Mouse (Mus musculus): ENCODE measurements at regions not wholly inside any gene's neighbourhood (a gene's known extent, or its start where the extent isn't known, plus 50 kb on each side); places are given as distances from the start of the nearest gene placed in this dataset.
"Not testable (repeated sequence)": the region's sequence is repeated elsewhere in the genome, so short reads cannot be mapped to it uniquely, and the experiment has no call there.

- no peak for DNase-seq (ENCODE audit: low read depth)
Observed at GRCm38 (mm10) chr9:41914611-41915010, 209.5 kb downstream of the Sorl1 start.

DNA sequence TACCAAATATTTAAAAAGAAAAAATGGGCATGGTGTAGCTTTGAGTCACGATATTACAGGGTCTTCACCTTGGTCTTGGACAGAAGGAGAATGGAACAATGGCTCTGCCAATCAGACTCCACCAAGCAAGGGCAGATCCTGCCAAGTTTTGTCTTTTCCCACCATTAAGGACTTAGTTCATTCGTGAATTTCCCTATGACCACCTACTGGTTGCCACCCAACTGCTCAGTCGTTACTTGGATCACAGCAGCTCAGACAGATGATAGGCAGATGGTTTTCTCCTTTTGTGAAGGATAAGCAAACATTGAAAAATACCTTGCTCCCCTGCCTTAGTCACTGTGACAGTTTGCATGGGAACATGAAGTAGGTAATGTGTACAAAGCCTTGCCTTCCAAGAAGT, 210.2 kb downstream of the Sorl1 start:
- DNase-seq (ENCODE audit: low read depth): no peak

DNA sequence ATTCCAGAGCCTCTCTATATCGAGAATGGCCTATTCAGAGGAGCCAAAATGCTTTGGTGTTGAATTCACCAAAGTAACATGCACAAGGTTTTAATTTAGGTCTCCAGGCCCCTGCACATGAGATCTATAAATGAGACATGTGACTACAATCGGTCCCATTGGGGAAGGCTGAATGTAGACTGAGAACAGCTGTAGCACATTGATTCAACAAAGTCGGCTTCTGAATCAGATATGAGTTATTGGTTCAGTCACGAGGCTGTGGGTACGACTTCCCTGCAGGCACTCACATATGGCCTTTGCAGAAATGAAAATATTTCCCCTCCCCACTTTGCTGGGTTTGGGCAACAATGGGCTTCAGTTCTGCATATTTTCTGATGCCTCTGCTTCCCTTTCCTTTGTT, 211.6 kb downstream of the Sorl1 start:
- DNase-seq (ENCODE audit: low read depth): no peak

DNA sequence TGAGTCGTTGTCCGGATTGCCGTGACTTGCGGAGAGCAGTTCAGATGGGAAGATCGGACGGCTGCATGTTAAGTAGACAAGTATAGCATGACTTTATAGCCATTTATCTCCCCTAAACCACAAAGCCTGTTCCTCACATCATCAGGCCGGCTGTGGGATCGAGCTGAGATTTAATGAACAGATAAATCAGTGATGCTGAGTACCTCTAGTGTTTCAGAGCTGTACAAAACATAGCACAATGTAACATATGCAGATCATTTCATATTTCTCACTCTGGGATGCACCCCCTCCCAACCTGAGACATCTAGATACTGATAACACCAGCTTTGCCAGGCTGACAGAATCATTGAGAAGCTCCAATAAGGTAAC, 223.5 kb downstream of the Sorl1 start:
- no peak for DNase-seq (ENCODE audit: low read depth)

GRCm38 (mm10) chr9:41899766-41900605, 224.1 kb downstream of the Sorl1 start:
- no peak for DNase-seq (ENCODE audit: low read depth)

- DNase-seq (ENCODE audit: low read depth): no peak
Observed at GRCm38 (mm10) chr9:41895106-41895505, 229.0 kb downstream of the Sorl1 start.

GRCm38 (mm10) chr9:41892841-41893240, 231.3 kb downstream of the Sorl1 start:
- no peak for DNase-seq (ENCODE audit: low read depth)

GRCm38 (mm10) chr9:41891206-41891605, 232.9 kb downstream of the Sorl1 start:
- DNase-seq (ENCODE audit: low read depth): no peak

GRCm38 (mm10) chr9:41890273-41891141, 233.6 kb downstream of the Sorl1 start:
- DNase-seq (ENCODE audit: low read depth): peak; percentile 83

DNA sequence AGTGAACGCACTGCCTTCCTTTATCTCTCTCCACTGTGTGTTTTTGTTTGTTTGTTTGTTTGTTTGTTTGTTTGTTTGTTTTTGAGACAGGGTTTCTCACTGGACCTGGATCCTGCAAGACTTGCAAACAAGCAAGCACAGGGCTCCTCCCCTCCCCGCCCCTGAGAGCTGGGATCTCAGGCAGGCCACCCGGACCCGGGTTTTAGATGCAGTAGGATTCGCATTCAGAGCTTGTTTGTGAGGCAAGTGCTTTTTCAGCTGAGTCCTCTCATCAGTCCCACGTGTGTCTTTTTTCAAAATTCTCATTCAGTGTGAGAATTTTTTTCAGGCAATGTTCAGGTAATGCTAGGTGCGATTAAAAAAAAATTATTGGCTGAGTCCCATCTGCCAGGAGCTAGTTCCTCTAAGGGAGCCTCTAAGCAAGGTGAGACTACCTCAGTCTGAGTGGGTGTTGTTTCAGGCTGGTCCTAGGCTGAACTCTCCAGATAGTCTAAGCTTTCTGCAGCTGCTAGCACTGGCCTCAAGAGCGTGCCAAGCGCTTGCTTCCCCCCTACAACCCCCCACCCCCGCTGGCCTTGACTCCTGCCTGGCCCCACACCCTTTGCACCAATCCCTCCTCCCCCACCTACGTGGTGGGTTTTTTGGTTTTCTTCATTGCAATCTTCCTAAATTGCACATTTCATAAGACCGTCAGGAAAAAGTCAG, 234.4 kb downstream of the Sorl1 start:
- DNase-seq (ENCODE audit: low read depth): peak; percentile 35

DNA sequence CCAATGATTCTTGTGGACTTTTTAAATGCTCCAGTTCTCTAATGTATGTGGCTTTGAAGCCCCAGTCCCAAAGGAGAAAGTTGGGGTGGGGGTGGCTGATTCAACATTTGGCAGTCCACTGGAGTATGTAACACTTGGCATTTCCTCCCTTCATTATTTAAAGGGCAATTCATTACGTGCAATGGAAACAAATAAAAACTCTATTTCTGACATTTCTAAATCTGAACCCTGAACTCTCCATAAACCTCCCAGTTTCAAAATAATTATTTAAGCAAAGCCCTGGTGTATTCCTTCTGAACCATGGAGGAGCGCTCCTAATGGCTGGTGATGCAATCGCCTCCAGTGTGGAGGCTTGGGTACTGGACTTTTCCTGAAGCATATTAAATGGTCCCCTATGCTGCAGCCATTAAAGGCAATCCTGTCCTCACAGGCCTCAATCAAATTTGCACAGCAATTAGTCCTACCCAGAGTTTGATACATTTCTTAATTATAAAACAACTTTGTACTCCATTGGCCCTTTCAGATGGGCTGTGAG, 235.4 kb downstream of the Sorl1 start:
- DNase-seq (ENCODE audit: low read depth): no peak

DNA sequence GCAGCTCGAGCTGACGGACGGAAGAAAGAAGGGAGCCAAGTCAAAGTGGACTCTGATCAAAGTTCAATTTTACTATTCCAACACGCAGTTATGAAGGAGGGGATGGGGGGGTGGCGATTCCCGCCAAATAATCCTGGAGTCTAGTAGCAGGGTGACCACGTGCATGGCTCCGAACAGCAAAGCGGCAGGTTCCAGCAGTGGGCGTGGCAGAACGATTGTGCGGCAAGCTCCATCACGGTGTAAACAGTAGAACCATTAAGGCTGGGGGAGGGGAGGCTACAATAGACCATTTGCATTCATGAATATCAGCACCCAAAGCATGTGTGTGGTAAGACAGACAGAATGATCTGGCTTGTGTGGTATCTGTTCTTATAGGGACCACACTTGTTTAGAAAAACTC, 237.6 kb downstream of the Sorl1 start:
- not testable (repeated sequence) for DNase-seq (ENCODE audit: low read depth)

GRCm38 (mm10) chr9:41880457-41880856, 243.6 kb downstream of the Sorl1 start:
- DNase-seq (ENCODE audit: low read depth): no peak

- DNase-seq (ENCODE audit: low read depth): no peak
Observed at GRCm38 (mm10) chr9:41879080-41879479, 245.0 kb downstream of the Sorl1 start.

GRCm38 (mm10) chr9:41861136-41861535, 263.0 kb downstream of the Sorl1 start:
- DNase-seq (ENCODE audit: low read depth): no peak

DNA sequence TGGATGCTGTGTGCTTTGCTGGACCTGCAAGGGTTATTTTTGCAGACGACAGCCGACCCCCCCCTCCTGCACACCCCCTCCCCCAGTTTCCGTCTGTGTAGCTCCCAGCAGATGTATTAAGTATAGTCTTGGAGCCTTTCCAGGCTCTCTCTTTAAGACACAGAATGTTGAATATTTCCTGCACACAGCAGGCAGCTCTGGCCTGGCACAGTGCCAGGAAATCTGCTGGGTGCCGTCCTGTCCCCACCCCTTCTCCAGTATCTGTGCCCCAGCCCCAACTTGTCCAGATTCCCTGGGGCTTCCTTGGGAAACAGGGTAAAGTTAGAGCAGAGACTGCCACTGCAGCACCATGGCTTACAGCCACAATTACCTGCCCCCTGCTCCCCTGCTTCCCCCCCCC, 263.4 kb downstream of the Sorl1 start:
- no peak for DNase-seq (ENCODE audit: low read depth)

GRCm38 (mm10) chr9:41859780-41860179, 264.3 kb downstream of the Sorl1 start:
- no peak for DNase-seq (ENCODE audit: low read depth)

DNA sequence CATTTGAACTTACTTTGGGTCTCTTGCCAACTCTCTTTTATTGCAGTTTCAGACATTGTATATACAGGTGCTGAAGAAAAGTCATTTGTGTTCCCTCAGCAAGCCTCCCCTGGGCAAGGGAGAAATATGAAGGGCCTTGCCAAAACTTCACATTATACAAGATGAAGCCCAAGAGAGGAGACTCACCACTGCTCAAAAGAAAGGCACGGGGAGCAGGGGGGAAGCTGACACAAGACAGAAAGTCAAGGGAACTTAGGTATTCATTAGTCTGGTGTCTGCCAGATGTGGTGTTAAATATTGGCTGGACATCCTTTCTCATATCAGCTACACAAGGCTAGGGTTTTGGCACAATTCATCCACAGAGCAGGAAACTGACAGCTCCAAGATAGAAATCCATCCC, 272.0 kb downstream of the Sorl1 start:
- no peak for DNase-seq (ENCODE audit: low read depth)

DNA sequence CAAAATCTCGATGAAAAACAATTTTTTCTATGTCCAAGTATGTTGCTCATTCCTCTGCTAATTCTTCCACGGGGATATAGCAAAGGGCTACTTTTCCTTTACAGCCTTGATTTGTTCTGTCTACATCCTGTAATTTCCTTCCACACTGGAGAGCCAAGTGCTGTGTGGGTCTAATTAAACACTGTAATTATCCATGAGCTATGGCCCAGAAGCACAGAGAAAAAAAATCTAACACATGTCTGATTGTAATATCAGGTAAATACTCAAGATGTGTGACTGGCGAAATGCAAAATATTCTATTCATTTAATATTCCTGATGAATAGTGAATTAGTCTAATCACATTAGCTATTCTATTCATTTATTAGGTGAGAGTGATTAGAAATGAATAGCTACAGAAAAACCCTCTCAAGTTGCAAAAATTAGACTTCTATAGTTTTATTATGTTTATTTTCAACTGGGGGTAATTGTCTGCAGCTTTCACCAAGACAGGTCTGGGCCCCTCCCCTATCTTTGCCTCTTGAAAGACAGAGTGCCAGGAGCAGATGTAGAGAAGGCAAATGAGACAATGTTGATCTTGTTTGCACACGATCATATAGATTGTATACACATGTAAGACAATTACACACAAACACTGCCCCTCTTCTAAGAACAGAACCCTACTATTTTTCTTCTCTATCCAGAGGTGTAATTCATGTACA, 274.3 kb downstream of the Sorl1 start:
- no peak for DNase-seq (ENCODE audit: low read depth)

DNA sequence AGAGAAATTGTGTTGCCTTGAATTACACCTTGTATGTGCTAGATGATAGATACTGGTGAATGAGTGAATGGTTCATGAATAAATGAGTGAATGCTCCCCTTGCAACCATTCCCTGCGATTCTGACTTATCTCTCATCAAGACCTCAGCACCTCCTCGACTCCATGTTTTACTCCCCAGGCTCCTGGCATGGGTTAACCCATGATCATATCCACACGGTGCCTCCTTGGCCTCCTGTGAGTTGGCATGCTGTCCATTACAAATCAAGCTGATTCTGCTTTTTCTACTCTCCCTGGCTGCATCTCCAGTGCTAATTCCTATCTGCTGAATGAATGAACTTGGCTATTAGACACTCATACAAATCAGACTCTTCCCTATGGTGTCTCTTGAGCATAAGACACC, 279.5 kb downstream of the Sorl1 start:
- no peak for DNase-seq (ENCODE audit: low read depth)

GRCm38 (mm10) chr9:41834487-41835404, 289.4 kb downstream of the Sorl1 start:
- no peak for DNase-seq (ENCODE audit: low read depth)
